Mouse (Mus musculus) gastrocnemius, postnatal 10 days (tissue): Measurements from ENCODE around the gene Gm49358. TPM values are rescaled to one million over a fixed set of nuclear protein-coding genes. Genes with fewer than 3 reads are reported as not detected.

Experiments
- DNase-seq: peaks from one replicate; pipeline ENCODE4 v3.0.0; 2021; ENCODE audit warnings: mixed read lengths
- long read RNA-seq, 2 experiments: library from polyadenylated mRNA; stranded (forward); transcript quantifications; one replicate each; pipeline ENCODE4 v2.0.0; 2021
- total RNA-seq, 2 experiments: library from RNA; stranded (reverse); gene quantifications; 2 replicates each; pipeline ENCODE4 v1.2.3; 2021

The Gm49358 gene
- 10 to 100 TPM in 1 of 2 experiments, 1 to 10 TPM in 1; 6.6 to 10.8 TPM for total RNA-seq
- long read RNA-seq, experiment 1: 0 reads
- long read RNA-seq, experiment 2: 0 reads

GRCm38 (mm10) chr10:86763672-86764071 lies at the start of gene Gm49358:
TSS of gene Gm49358 (plus strand) at chr10:86763972.
- DNase-seq: no peak

GRCm38 (mm10) chr10:86727548-86727980 lies 36.2 kb upstream of the Gm49358 start:
- DNase-seq: peak; percentile 19

GRCm38 (mm10) chr10:86728176-86728575 lies 35.6 kb upstream of the Gm49358 start:
- DNase-seq: no peak

GRCm38 (mm10) chr10:86730823-86731499 lies 32.8 kb upstream of the Gm49358 start:
- peak; percentile 85 for DNase-seq

- no peak for DNase-seq
These were observed 32.3 kb upstream of the Gm49358 start for GRCm38 (mm10) chr10:86731500-86731863.

- DNase-seq: no peak
These were observed 28.7 kb upstream of the Gm49358 start for GRCm38 (mm10) chr10:86735036-86735435.

- no peak for DNase-seq
These were observed 20.9 kb upstream of the Gm49358 start for GRCm38 (mm10) chr10:86742918-86743317.

GRCm38 (mm10) chr10:86744306-86744705 lies 19.5 kb upstream of the Gm49358 start:
- DNase-seq: no peak

- DNase-seq: no peak
These were observed 7.8 kb upstream of the Gm49358 start for GRCm38 (mm10) chr10:86755816-86756502.

- DNase-seq: no peak
These were observed 6.0 kb upstream of the Gm49358 start for GRCm38 (mm10) chr10:86757724-86758123.

GRCm38 (mm10) chr10:86758211-86758610 lies 5.6 kb upstream of the Gm49358 start:
- no peak for DNase-seq

GRCm38 (mm10) chr10:86761236-86761635 lies 2.5 kb upstream of the Gm49358 start:
- no peak for DNase-seq

GRCm38 (mm10) chr10:86761722-86762383 lies 1.9 kb upstream of the Gm49358 start:
- DNase-seq: no peak

GRCm38 (mm10) chr10:86762384-86762730 lies 1.4 kb upstream of the Gm49358 start:
- no peak for DNase-seq

GRCm38 (mm10) chr10:86765344-86765966 lies 1.7 kb downstream of the Gm49358 start:
- no peak for DNase-seq

GRCm38 (mm10) chr10:86769216-86769615 lies 5.4 kb downstream of the Gm49358 start:
- no peak for DNase-seq

- DNase-seq: no peak
These were observed 6.0 kb downstream of the Gm49358 start for GRCm38 (mm10) chr10:86769797-86770196.

GRCm38 (mm10) chr10:86771701-86772100 lies 7.9 kb downstream of the Gm49358 start:
- no peak for DNase-seq

GRCm38 (mm10) chr10:86772231-86772631 lies 8.5 kb downstream of the Gm49358 start:
- DNase-seq: no peak

- DNase-seq: no peak
These were observed 9.6 kb downstream of the Gm49358 start for GRCm38 (mm10) chr10:86773360-86773759.

- DNase-seq: no peak
These were observed 12.5 kb downstream of the Gm49358 start for GRCm38 (mm10) chr10:86776281-86776680.

GRCm38 (mm10) chr10:86777614-86778319 lies 14.0 kb downstream of the Gm49358 start:
- no peak for DNase-seq
